Mouse (Mus musculus): ENCODE measurements around the gene B230219D22Rik.
"Not testable (repeated sequence)": the region's sequence is repeated elsewhere in the genome, so short reads cannot be mapped to it uniquely, and the experiment has no call there.

The B230219D22Rik gene

DNA sequence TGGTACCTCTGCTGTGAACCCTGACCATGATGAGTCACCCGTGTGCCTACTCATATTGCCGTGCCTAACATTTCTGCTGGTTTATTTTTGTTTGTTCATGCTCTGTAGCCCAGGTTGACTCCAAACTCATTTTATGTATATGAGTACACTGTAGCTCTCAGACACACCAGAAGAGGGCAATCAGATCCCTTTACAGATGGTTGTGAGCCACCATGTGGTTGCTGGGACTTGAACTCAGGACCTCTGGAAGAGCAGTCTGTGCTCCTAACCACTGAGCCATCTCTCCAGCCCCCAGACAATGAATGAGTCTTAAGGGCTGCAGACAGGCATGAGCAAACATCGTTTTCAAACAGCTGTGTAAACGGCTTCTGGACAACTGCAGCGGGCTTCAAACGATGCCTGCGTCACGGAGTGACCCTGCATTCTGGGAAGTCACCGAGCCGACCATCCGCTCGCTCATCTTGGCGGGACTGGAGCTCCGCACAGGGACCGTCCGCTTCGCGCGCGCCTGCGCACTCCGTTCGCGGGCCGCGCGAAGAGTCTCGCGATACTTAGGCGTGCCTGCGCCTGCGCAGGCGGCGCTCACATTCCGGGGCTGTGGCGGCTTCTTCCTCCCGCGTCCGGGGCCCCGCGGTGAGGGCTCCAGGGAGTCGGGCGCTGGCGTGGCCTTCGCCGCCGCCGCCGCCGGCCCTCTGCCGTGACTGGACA is at the start of gene B230219D22Rik:
B230219D22Rik (plus strand) TSS at position 590 of the 708 bp plus-strand sequence.
- DNase-seq (ENCODE audit: low spot score in 2 of 2): peak; percentile 83 to 90

DNA sequence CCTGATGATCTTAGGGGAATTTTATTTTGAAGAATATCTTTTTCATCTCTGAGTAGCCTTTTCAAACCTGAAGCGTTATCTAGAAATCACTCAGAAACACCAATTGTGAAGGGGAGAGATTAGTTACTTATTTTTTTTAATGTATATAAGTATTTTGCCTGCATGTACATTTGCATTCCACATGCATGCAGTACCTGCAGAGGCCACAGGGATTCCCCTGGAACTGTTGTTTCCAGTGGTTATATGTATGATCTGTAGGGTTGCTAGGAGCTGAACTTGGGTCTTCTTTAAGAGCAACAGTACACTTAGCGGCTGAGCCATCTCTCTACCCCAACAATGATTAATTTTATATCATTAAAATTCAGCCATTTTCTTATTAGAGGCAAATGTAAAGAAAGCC is 48.4 kb upstream of the B230219D22Rik start:
- DNase-seq (ENCODE audit: low spot score in 2 of 2): no peak

DNA sequence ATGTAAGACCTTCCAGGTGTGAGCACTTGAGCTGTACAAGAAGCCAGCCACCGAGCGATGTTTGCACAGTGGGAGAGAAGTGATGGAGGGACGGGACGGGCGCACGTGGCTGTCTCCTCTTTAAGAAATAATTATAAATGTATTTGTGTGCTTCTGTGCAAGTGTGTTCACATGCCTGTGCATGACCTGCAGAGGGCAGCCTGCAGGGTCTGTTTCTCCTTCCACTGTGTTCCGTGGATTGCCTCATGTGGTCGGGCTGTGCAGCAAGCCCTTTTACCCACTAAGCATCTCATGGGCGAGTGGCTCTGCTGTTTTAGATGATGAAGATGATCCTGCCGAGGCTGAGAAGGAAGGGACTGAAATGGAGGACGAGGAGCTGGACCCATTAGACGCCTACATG is 42.8 kb upstream of the B230219D22Rik start:
- no peak for DNase-seq (ENCODE audit: low spot score in 2 of 2)

DNA sequence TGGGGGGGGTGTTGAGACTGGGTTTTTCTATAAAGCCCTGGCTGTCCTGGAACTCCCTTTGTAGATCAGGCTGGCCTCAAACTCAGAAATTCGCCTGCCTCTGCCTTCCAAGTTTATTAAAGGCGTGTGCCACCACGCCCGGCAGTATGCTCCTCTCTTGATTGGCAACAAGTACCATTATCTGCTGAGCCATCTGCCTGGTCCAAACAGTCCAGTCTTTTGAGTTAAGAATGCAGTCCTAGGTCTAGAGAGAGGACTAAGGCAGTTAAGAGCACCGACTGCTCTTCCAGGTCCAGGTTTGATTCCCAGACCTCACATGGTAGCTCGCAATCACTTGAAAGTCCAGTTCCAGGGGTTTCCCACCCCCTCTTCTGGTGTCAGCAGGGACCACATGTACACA is 41.9 kb upstream of the B230219D22Rik start:
- no peak for DNase-seq (ENCODE audit: low spot score in 2 of 2)

DNA sequence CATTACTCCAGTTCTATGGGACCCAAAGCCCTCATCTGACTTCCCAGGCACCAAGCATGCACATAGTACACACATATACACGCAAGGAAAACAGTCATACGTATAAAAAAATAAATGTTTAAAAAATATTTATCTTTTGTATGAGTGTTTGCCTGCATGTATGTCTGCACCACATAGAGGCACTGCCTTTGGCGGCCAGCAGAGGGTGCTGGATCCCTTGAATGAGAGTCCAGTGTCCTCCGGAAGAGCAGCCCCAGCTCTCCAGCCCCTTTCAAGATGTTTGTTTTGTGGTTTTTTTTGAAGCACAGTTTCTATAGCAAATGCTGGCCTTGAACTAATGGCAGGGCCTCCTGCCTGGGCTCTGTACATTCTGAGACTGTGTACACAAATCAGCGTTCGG is 24.4 kb upstream of the B230219D22Rik start:
- DNase-seq (ENCODE audit: low spot score in 2 of 2): no peak

DNA sequence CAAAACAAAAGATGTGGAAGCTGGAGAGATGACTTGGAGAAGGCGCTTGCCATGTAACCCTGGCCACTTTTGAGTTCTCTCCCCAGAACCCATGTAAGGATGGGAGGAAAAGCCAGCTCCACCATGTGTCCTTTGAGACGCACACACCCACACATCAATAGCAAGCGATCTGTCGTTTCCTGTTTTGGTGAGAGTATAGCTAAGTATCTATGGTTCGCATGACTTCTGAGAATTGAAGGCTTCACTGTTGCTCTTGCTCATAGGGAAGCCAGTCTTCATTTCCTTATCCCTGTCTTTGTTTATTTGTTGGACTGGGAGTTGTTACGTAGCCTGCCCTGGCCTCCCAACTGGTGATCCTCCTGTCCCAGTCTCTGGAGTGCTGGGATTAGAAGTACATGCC is 20.2 kb upstream of the B230219D22Rik start:
- no peak for DNase-seq (ENCODE audit: low spot score in 2 of 2)

DNA sequence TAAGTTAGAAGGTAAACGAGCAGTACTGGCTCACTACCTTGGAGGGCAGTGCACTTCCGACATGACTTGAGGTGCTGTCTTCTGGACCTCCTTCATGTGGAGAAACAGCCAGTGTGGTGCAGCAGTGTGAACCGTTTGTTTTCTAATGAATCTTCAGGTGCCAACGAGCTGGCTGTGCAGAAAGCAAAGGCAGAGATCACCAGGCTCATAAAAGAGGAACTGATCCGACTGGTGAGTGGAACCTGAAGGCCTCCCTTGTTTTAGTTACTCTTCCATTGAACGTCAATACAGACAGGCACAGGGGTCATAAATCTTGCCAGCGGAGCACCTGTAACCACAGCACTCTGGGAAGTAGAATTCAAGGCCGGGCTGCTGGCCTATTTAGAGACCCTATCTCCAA is 15.6 kb upstream of the B230219D22Rik start:
- no peak for DNase-seq (ENCODE audit: low spot score in 2 of 2)

DNA sequence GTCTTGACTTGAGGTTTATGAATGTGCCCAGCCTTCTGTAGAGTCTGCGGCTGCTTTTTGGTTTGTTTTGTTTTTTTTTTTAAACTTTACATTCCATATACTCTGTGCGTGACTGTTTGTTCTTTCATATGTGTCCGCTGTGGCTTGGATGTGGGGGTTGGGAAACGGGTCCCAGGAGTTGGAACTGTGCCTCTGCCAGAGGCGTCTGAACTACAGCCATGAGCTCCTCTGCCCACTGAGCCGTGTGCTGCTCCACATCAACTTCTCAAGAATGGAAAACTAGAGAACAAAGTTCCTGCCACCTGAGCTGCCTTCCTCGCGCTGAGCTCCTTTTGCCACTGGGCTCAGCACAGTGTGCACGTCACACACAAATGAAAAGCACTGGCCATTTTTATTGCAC is 10.7 kb upstream of the B230219D22Rik start:
- DNase-seq (ENCODE audit: low spot score in 2 of 2): no peak

DNA sequence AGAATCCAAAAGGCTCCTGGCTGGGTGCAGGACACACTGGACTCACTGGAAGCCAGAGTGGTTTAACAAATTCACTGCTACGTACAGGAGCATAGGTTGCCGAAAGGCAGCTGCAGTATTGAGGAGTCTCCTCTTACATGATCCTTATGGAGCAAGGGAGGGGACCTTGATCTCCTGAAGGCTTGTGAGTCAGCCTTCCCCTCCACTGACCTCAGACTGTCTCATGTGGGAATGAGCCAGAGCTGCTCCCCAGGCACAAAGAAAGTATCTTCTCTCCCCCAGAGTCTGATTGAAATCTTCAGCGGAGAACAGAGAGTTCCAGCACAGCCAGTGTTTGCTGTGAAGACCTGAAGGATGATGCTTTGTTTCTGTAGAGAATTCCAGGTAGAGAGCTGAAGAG is 9.3 kb upstream of the B230219D22Rik start:
- no peak for DNase-seq (ENCODE audit: low spot score in 2 of 2)

DNA sequence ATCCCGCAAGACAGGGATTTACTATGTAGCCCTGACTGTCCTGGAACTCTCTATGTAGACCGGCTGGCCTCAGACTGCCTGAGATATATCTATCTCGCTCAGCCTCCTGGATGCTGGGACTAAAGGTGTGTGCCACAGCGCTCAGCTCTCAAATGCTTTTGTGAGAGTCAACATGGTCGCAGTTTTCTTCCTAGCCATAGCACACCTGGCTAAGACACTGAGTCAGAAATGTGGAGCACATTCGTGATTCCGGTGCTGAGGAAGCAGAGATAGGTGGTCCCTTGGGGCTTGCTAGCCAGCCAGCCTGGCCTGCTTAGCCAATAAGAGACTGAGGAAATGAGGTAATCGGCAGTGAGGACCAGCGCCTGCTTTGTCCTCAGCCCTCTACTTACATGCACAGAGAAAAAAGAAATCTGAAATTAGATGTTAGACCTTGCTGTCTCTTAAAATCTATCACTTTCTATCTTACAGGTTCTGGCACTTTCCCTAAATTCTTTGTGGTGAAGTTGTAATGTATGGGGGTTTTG is 6.8 kb upstream of the B230219D22Rik start:
- no peak for DNase-seq (ENCODE audit: low spot score in 2 of 2)

DNA sequence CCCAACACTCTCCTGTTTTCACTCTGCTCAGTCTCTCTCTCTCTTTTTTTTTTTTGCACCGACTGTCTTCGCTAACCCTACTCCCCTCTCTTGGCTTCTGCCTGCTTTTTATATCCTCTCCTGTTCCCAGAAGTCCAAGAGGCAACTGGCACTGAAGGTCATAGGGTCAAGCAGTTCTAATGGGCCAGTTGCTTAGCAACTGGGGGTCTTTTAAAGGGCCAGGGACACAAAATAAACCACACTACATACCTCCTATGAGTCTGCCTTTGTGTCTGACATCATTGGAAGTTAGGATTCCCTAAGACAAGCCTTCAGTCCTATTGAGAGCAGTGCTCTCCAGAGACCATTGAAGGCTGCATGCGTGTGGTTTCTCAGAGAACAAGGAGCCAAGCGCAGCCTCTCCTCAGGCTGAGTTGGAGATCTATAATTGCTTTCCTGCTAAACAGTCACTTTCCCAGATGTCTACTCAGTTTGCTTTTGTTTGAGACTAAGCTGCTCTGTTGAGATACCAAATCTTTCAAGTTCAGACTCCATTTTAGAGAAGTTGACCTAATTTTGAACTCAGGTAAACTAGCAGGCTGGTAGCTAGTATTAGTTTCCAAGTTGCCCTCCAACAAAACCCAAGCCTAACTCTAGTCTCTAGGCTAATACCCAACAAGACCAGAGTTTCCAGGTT is 4.9 kb upstream of the B230219D22Rik start:
- no peak for DNase-seq (ENCODE audit: low spot score in 2 of 2)

DNA sequence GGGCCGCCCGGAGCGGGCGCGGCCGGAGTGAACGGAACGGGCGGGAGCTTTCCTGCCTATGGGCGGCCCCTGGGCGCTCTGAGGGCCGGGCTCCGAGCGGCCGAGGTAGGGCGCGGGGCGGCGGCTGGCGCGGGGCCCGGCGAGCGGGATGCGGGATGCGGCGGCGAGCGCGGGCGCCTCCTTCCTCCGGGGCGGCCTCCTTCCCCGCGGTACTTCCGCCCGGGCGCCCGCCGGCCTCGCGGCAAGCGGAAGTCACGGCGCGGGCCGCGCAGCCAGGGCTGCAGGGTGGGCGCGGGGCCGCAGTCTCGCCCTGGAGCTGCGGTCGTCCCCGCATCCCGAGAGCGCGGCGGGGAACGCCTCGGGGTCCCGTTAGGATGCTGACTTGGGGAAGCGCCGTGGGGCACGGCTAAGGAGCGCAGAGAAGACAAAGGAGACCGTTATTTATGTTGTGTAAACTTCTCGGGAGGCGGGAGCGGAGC is 358 bp downstream of the B230219D22Rik start:
- no peak for DNase-seq (ENCODE audit: low spot score in 2 of 2)

DNA sequence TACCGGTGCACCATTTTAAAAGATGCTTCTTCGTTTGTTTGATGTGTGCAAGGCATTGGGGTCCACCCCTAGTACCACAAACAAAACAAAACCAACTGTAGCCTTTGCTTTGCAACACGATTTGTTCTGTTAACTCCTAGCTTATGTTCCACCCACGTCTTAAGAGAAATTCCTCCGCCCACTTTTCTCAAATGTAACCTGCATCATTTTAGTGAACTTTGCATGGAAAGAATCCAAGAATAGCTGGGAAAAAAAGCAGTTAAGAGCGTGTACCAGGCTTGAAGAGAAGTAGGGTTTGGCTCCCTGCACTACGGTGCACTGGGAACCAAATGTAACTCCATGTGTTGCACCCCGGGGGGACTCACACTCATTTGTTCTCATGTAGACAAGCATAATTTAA is 1.2 kb downstream of the B230219D22Rik start:
- no peak for DNase-seq (ENCODE audit: low spot score in 2 of 2)

DNA sequence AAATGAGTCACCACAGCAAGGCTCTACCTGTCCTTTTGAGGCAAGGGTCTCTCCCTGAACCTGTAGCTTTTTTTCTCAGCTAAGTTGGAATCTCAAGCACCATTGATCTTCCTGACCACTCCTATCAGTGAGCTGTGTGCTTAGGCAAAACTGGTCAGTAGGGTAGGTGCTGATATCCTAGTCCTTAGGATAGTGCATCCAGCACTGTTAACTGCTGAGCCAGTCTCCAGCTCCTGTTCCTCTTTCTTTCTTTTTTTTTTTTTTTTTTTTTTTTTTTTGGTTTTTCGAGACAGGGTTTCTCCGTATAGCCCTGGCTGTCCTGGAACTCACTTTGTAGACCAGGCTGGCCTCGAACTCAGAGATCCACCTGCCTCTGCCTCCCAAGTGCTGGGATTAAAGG is 3.1 kb downstream of the B230219D22Rik start:
- not testable (repeated sequence) for DNase-seq (ENCODE audit: low spot score in 2 of 2)

DNA sequence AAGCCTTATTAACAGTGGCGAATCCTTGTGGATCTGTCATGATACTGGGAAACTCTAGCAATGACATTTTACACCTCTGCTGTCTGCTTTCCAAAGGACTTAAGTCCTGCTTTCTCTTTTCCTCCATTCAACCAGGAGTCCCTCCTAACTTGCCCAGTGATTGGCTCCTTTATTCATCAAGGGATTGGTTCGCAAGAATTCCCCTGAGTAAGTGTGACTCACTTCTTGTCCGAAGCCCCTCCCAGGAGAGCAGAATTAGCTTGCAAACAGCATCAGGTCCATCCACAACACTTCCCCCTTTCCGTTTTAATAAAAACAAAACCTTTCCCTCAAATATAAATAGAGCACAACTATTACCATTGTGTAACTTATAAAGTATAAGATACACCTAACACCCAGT is 11.4 kb downstream of the B230219D22Rik start:
- no peak for DNase-seq (ENCODE audit: low spot score in 2 of 2)

DNA sequence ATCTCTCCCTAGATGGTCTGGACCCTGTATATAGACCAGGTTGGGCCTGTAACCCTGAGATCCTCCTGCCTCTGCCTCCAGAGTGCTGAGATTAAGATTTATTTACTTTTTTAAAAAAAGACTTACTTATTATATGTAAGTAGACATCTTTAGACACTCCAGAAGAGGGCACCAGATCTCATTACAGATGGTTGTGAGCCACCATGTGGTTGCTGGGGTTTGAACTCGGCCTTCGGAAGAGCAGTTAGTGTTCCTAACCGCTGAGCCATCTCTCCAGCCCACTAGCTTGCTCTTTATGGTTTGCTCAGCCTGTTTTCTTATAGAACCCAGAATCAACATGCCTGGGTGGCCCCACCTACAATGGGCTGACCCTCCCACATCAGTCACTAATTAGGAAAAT is 19.9 kb downstream of the B230219D22Rik start:
- no peak for DNase-seq (ENCODE audit: low spot score in 2 of 2)

DNA sequence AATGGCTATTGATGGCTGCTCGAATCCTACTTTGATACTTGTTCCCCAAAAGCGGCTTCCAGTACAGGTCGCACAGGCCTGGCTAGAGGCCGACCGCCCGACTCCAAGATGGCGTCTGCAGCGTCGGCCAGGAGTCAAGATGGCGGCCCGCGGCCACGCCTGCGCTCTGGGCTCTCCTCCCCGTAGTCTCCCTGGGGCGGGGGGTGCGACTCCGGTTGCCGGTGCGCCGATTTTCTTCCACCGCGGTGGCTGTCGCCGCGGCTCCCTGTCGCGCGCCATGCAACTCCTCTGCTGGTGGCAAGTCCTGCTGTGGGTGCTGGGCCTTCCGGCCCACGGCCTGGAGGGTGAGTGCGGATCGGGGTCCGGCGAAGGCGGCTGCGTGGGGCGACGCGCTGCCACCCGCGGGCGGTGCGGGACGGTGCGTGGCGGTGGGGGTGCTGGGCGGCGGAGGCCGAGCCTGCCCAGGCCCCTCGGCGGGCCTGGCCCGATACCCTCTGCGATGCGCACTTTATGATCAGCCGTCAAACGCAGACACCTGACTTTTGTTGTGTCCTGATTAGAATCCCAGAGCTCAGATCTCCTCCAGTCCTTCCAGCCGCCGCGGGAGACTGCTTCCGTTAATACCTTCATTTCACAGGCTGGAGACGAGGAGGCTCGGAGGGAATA is 21.7 kb downstream of the B230219D22Rik start, which contains the start of gene Txndc15:
Txndc15 (plus strand) TSS at position 150 of the 666 bp plus-strand sequence.
- DNase-seq (ENCODE audit: low spot score in 2 of 2): peak; percentile 69 to 86

DNA sequence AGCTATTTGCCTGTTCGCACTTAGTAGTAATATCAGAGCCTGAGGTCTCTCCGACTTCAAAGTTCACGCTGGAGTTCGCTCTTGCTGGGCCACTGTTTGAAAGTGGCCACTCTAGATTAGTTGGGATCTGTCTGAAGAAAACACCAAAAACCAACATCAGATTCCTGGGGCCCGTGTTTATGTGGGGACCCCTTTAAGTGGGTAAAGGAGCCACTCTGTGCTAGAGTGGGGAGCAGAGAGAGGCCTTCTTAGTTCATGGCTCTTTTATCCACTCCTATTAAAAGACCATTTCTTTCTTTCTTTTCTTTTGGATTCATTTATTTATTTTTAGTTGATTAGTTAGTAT is 22.2 kb downstream of the B230219D22Rik start:
- no peak for DNase-seq (ENCODE audit: low spot score in 2 of 2)

DNA sequence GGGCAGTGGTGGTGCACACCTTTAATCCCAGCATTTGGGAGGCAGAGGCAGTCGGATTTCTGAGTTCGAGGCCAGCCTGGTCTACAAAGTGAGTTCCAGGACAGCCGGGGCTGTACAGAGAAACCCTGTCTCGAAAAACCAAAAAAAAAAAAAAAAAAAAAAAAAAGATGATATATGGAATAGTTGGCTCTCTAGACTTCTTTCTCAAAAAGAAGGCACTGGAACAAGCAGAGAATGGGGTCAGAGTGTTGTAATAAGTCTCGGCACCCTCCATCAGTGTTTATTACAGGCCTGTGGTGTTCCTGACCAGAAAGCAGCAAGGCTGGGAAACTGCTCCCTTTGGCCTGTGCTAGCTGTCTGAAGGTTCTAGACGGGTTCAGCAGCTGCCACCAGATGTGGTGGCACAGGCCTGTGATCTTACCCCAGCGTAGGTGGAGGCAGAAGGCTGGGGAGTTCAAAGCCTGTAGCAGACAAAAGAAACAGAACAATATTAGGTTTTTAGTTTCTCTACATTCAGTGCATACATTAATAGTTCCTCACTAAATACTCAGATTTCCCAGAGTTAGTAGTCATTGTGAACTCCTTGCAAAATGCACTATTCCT is 23.1 kb downstream of the B230219D22Rik start:
- no peak for DNase-seq (ENCODE audit: low spot score in 2 of 2)

DNA sequence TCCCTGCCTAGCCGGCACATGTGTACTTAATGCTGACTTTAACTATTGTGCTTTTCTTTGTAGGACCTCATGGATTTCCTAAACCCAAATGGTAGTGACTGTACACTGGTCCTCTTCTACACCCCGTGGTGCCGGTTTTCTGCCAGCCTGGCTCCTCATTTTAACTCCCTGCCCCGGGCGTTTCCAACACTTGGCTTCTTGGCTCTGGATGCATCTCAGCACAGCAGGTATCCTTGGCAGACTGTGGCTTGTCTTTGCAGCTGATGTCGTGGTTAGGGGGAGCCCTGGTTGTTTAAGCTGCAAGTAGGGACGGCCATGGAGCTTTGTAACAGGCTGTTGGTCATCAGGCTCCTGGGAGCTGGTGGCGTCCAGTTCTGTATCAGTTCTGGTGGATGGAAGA is 28.6 kb downstream of the B230219D22Rik start:
- DNase-seq (ENCODE audit: low spot score in 2 of 2): no peak

DNA sequence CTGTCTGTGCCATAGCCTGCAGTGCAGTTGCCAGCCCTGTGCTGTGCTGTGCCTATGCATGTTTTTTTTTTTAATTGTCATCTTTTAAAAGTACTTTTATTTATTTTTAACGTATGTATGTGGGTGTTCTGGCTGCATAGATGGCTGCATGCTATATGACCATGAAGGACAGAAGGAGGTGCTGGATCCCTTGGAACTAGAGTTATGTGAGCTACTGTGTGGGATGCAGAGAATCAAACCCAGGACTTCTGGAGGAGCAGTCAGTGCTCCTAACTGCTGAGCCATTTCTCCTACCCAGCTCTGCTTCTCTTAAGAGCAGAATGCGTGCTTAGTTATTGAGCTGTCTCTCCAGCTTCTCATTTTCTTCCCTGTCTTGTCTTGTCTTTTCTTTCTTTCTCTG is 29.1 kb downstream of the B230219D22Rik start:
- no peak for DNase-seq (ENCODE audit: low spot score in 2 of 2)

DNA sequence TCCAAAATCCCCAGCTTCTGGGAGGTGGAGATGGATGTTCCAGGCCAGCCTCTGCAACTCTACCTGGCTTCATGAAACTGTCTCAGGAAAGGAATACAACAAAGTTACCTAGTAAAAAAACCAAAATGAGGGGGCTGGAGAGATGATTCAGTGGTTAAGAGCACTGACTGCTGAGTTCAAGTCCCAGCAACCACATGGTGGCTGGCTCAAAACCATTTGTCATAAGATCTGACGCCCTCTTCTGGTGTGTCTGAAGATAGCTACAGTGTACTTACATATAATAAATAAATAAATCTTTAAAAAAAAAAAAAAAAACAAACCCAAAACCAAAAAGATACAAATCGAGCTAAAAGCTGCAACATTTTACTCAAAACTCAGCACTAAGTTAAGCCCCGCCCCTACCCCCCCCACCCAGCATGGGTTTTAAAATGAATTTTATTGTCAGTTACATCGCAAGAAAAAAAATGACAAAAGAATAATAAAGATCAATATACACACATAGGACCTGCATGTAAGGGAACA is 33.7 kb downstream of the B230219D22Rik start:
- DNase-seq (ENCODE audit: low spot score in 2 of 2): no peak
